Mouse (Mus musculus) forebrain, embryonic 16.5 days (tissue): ENCODE results near the gene Carnmt1. TPM values are rescaled to one million over a fixed set of nuclear protein-coding genes. Genes with fewer than 3 reads are reported as not detected.
"Not testable (repeated sequence)": the region's sequence is repeated elsewhere in the genome, so short reads cannot be mapped to it uniquely, and the experiment has no call there.

ENCODE experiments used
- ATAC-seq: fragments of 200-750 bp; cut with Nextera tagmentation; 2 replicates; pipeline ENCODE4 v1.8.0; 2017; ENCODE audit warnings: mild to moderate bottlenecking, moderate library complexity
- H3K27ac ChIP-seq: fragments of 300-500 bp; sonication (generic); 2 replicates; pipeline ENCODE4 v1.5.1; 2014; ENCODE audit warnings: low read length, control low read depth
- H3K27me3 ChIP-seq: fragments of 300-500 bp; sonication (generic); replicated peaks from 2 replicates; pipeline ENCODE4 v1.6.1; 2014; ENCODE audit warnings: low read length; ENCODE audit not compliant: control insufficient read depth, insufficient read depth
- H3K36me3 ChIP-seq: fragments of 300-500 bp; sonication (generic); 2 replicates; pipeline ENCODE4 v1.6.1; 2014; ENCODE audit not compliant: control insufficient read depth, insufficient read depth
- H3K4me1 ChIP-seq: fragments of 300-500 bp; sonication (generic); replicated peaks from 2 replicates; pipeline ENCODE4 v1.6.1; 2014; ENCODE audit warnings: low read length; ENCODE audit not compliant: control insufficient read depth, insufficient read depth
- H3K4me2 ChIP-seq: fragments of 300-500 bp; sonication (generic); 2 replicates; pipeline ENCODE4 v1.6.1; 2014; ENCODE audit warnings: mild to moderate bottlenecking, low read length, control low read depth
- H3K4me3 ChIP-seq: fragments of 300-500 bp; sonication (generic); replicated peaks from 2 replicates; pipeline ENCODE4 v1.5.1; 2014; ENCODE audit warnings: mild to moderate bottlenecking, low read length, control low read depth
- H3K9ac ChIP-seq: fragments of 300-500 bp; sonication (generic); replicated peaks from 2 replicates; pipeline ENCODE4 v1.6.1; 2014; ENCODE audit warnings: low read depth, low read length, control low read depth
- H3K9me3 ChIP-seq: fragments of 300-500 bp; sonication (generic); 2 replicates; pipeline ENCODE4 v1.6.1; 2016; ENCODE audit warnings: low read length; ENCODE audit not compliant: control insufficient read depth
- WGBS: fragments of 180-500 bp; shearing (Covaris S2); extraction: QIAGEN DNeasy Blood & Tissue Kit; methylation state at CpG from one replicate; pipeline ENCODE4 v1.1.7; 2014; 5-methylcytosine and 5-hydroxymethylcytosine counted together
- polyA plus RNA-seq: library from polyadenylated mRNA; unstranded; fragments of >200 nt; fragmentation: Nextera tagmentation; extraction: Ambion mirVana; gene quantifications from 2 replicates; pipeline ENCODE4 v1.2.1, GENCODE M21; 2015

Carnmt1 gene
- polyA plus RNA-seq, 1 experiment from 2014 or later = 11.1 TPM

DNA sequence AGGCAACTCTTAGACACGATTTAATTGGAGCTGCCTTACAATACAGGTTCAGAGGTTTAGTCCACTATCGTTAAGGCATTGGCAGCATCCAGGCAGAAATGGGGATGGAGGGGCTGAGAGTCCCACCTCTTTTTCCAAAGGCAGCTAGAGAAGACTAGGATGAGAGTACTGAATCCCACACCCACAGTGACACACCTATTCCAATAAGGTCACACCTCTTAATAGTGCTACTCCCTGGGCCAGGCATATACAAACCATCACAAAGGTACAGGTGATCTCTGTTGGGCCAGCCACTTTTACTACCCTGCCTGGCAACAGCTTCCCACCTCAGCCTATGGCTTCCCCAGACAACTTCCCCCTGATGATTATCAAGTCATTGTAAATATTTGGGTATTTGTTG is 22.2 kb downstream of the Carnmt1 start:
- H3K27me3 ChIP-seq = no peaks in the 10 kb centered on the region
- H3K4me2 ChIP-seq = no peak overlapping the region
- H3K9ac ChIP-seq = no peak overlapping the region
- no peak overlapping the region for H3K27ac ChIP-seq
- H3K4me1 ChIP-seq = no peaks in the 10 kb centered on the region
- no peak for ATAC-seq
- no peaks in the 10 kb centered on the region for H3K9me3 ChIP-seq
- 70% methylated on average over 2 of the region's 2 CpGs for WGBS
- 0 out of 2 replicates have a peak, but pooled peaks cover 2% of the 10 kb centered on the region for H3K36me3 ChIP-seq
- H3K4me3 ChIP-seq = no peak overlapping the region

DNA sequence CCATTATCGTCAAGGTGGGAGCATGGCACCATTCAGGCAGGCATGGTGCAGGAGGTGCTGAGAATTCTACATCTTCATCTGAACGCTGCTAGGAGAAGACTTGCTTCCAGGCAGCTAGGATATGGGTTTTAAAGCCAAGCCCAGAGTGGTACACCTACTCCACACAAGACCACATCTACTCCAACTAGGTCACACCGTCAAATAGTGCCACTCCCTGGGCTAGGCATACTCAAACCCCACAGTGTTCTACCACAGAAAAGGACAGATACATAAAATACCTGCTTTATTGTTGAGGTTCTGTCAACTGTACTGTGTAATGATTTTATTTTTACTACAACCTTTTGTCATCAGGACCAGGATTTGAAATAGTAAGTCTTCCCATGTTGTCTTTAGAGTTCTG is 24.6 kb downstream of the Carnmt1 start:
- Histone ChIP-seq H3K36me3 (0 out of 2 replicates have a peak, but pooled peaks cover 2% of the 10 kb centered on the region), H3K4me2 (no peak overlapping the region), H3K4me1 (no peaks in the 10 kb centered on the region), H3K27me3 (no peaks in the 10 kb centered on the region), H3K9me3 (no peaks in the 10 kb centered on the region), H3K27ac (no peak overlapping the region), H3K9ac (no peak overlapping the region), H3K4me3 (no peak overlapping the region)
- no peak for ATAC-seq
- 96% methylated on average over 3 of the region's 3 CpGs for WGBS

DNA sequence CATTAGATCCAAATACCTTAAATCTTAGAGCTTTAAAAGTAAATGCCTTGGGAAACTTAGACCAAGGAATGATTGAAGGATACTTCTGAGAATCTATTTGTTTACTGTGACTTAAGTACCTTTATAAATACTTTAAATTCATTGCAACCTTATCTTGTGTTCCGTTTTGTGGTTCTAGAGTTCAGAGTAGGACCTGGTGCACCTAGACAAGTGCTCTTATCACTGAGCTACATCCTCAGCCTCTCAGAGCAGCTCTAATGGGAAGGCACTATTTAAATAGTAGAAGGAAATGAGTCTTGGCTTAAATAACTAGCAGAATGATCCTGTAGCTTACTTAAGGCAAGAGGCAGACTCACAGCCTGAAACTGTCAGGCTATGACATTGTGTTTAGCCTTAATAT is 25.0 kb downstream of the Carnmt1 start:
- WGBS = 90% methylated on average over 1 of the region's 1 CpGs
- no peaks in the 10 kb centered on the region for H3K27me3 ChIP-seq

DNA sequence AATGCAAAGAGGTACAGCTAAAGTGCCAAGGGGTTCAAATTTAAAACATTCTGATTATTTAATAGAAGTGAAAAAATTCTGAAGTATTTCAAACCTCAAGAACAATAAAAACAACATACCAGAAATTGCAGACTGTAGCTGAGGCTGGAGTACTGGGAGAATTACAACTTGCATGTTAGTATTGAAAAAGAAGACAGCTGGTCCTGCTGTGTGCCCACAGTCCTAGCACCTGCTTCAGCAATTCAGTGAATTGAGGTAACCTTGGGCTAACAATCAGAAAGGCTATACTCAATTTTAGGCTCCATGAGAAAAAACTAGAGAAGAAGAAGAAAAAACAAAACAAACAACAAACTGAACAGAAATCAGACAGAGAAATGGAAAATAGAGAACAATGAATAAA is 37.5 kb downstream of the Carnmt1 start:
- Histone ChIP-seq H3K27me3 (no peaks in the 10 kb centered on the region), H3K4me1 (no peaks in the 10 kb centered on the region)
- ATAC-seq = no peak

More for the DNA sequence above, 25.0 kb downstream of the Carnmt1 start:
- Histone ChIP-seq H3K4me1 (no peaks in the 10 kb centered on the region), H3K9ac (no peak overlapping the region), H3K27ac (no peak overlapping the region), H3K36me3 (0 out of 2 replicates have a peak, but pooled peaks cover 2% of the 10 kb centered on the region), H3K4me3 (no peak overlapping the region), H3K9me3 (no peaks in the 10 kb centered on the region), H3K4me2 (no peak overlapping the region)
- ATAC-seq = no peak

DNA sequence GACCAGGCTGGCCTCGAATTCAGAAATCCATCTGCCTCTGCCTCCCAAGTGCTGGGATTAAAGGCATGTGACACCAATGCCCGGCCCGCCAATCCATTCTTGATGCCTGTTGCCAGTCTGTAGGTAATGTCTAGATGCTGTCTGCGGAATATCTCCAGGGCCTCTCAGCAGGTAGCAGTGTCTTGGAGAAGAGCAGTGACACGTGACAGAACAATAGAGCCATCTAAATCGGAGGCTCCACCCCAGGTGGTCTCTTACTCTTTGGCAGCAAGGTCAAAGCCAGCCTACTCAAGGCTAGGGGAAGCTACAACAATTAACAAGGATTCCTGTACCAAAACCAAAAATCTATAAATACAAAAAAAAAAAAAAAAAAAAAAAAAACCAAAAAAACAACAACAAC is 40.3 kb downstream of the Carnmt1 start:
- 57% methylated on average over 6 of the region's 6 CpGs for WGBS

More for the DNA sequence above, 37.5 kb downstream of the Carnmt1 start:
- Histone ChIP-seq H3K9ac (no peak overlapping the region), H3K27ac (no peak overlapping the region), H3K9me3 (no peaks in the 10 kb centered on the region), H3K4me3 (no peak overlapping the region), H3K4me2 (no peak overlapping the region), H3K36me3 (no peaks in the 10 kb centered on the region)

DNA sequence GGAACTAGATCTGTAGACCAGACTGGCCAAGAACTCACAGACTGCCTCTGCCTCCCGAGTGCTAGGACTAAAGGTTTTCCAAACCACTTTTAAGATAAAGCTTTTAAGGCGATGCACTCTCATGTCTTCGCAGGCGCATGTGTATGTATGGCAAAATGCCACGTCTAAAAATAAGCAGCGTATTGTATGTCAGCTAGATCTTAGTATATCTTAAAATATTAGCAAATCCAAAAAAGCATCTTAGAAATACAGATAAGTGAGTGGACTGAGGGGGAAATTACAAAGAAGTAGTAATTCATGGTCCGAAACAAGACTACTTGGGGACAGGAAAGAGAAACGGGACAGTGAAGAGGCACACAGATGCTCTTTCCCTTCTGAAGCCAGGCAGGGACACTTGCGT is 41.0 kb downstream of the Carnmt1 start:
- Histone ChIP-seq H3K4me3 (no peak overlapping the region), H3K27ac (no peak overlapping the region), H3K9me3 (no peaks in the 10 kb centered on the region), H3K9ac (no peak overlapping the region), H3K36me3 (no peaks in the 10 kb centered on the region), H3K4me2 (no peak overlapping the region), H3K4me1 (peaks cover 18% of the 10 kb centered on the region), H3K27me3 (no peaks in the 10 kb centered on the region)
- no peak for ATAC-seq
- 92% methylated on average over 9 of the region's 9 CpGs for WGBS

More for the DNA sequence above, 40.3 kb downstream of the Carnmt1 start:
- H3K27me3 ChIP-seq = no peaks in the 10 kb centered on the region
- H3K9me3 ChIP-seq = no peaks in the 10 kb centered on the region
- H3K27ac ChIP-seq = no peak overlapping the region
- H3K36me3 ChIP-seq = no peaks in the 10 kb centered on the region
- H3K4me1 ChIP-seq = peaks cover 18% of the 10 kb centered on the region
- no peak overlapping the region for H3K4me2 ChIP-seq
- H3K9ac ChIP-seq = no peak overlapping the region
- ATAC-seq = no peak
- H3K4me3 ChIP-seq = no peak overlapping the region

DNA sequence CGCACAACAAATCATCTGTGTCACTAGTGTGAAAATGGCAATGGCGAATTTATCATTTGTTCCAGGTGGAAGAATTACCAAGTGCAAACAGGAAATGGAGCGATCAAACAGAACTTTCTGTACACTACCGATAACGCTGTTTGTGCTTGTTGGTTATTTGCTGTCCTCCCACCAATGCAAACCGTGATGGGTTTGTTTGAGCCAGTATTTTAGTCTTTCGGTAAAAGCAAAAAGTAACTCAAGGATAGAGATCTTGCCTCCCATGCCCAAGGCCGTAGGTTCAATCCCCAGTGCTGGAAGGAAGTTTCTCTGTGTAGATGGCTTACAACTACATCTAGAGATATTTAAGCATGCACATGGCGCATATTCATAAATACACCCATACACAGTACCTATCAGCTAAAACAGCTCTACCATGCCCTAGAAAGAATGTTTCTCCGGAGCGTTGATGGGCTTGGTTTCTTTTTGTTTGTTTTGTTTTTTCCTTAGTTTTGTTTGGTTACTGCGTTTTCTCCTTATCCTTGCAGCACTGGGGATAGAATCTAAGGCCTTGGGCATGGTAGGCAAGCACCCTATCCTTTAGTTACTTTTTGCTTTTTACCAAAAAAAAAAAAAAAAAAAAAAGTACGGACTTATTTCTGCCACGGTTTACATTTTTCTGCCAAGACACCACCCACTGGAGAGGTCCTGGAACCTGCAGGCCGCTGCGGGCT is 41.7 kb downstream of the Carnmt1 start:
- Histone ChIP-seq H3K36me3 (no peaks in the 10 kb centered on the region), H3K4me2 (peak overlapping the region; percentile 51), H3K9me3 (no peaks in the 10 kb centered on the region), H3K9ac (peak overlapping the region; percentile 88), H3K4me1 (peaks cover 18% of the 10 kb centered on the region), H3K27ac (peak overlapping the region; percentile 95), H3K4me3 (peak overlapping the region; percentile 87), H3K27me3 (no peaks in the 10 kb centered on the region)
- no peak for ATAC-seq
- WGBS = 58% methylated on average over 16 of the region's 16 CpGs

DNA sequence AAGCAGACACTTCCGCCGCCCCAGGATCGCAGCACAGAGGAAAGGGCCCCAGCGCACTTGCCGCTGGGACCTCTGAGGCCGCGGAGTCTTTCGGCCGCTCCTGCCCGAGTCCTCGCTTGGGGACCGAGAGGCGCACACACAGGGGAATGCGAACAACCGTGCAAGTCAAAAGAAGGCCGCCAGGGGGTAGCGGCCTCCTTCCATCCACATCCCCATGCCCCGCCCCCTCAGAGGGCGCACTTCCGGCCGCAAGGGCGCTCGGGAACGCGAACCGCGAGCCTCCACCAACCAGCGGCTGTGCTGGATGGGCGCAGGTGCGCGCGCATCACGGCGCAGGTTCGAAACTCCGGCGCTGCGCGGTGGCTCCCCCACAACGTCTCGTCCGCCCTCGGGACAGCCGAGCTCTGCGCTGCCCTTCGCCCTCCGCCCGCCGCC is 42.3 kb downstream of the Carnmt1 start, which contains the start of gene D030056L22Rik:
Gene D030056L22Rik, plus strand, starts transcription at position 328 of the 435 bp plus-strand sequence.
- Histone ChIP-seq H3K4me3 (peak within 1 kb of the TSS; percentile 87), H3K27me3 (no peaks in the 10 kb centered on the region), H3K9me3 (no peaks in the 10 kb centered on the region), H3K4me1 (peaks cover 18% of the 10 kb centered on the region), H3K27ac (peak within 1 kb of the TSS; percentile 95), H3K4me2 (peak within 1 kb of the TSS; percentile 76), H3K36me3 (no peaks in the 10 kb centered on the region), H3K9ac (peak within 1 kb of the TSS; percentile 88)
- peak; percentile 99 for ATAC-seq
- WGBS = under 1% methylated on average over 42 of the region's 49 CpGs

DNA sequence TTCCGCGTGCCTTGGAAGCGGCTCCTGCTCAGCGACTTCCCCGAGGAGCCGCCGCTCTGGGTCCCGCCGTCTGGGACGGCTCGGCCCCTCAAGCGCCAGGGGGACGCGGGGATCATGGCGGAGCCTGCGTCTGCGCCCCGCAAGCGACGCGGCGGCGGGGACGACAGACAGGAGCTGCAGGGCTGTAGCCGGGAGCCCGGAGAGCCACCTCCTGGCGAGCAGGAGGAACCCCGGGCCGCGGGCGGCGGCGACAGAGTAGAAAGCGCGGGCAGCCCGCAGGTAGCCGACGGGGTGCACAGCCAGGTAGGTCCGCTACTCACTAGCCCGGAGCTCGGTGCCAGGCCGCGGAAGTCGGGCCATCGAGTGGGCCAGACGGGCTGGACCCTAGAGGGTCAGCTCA is 42.8 kb downstream of the Carnmt1 start:
- H3K36me3 ChIP-seq, H3K27me3 ChIP-seq, H3K9me3 ChIP-seq: not testable (repeated sequence)
- Histone ChIP-seq H3K4me1 (peaks cover 18% of the 10 kb centered on the region), H3K4me3 (peak overlapping the region; percentile 87), H3K27ac (peak overlapping the region; percentile 95; the same call in 1 of the 2 replicates), H3K4me2 (peak overlapping the region; percentile 76), H3K9ac (peak overlapping the region; percentile 88)
- WGBS = under 1% methylated on average over 36 of the region's 46 CpGs
- ATAC-seq = peak; percentile 70
